ENCODE assay signal across 8 mouse cellular contexts in the genomic region with DNA sequence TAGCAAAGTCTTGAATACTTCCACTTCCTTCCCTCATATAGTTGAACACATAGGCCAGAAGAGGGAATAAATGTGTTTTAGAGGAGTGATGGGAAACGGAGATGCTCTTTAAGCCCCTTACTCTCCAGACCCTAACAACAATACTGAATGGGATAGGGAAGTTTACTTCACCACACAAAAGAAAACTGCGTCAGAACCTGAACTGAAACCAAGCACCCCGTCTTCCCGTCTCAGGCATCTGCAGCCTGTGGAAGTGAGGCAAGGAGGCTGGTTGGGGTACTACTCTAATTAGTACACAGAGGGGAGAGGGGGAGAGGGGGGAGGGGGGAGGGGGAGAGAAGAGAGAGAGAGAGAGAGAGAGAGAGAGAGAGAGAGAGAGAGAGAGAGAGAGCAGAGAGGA. TPM values are rescaled to one million over a fixed set of nuclear protein-coding genes. Genes with fewer than 3 reads are reported as not detected.
DNase-seq lines count a peak whose midpoint lies in the region; ATAC-seq lines count a peak whose summit lies in the region.

No protein-coding gene starts in this region.

- WGBS in kidney, embryonic 16.5 days = 71% methylated on average over 4 of the region's 4 CpGs
- WGBS in embryonic facial prominence, embryonic 10.5 days = 86% methylated on average over 4 of the region's 4 CpGs
- 60% methylated on average over 4 of the region's 4 CpGs for WGBS in intestine, embryonic 14.5 days

- no peaks in the 10 kb centered on the region for H3K9me3 ChIP-seq in kidney, embryonic 16.5 days (ENCODE audit: low read length)
- no peaks in the 10 kb centered on the region for H3K9me3 ChIP-seq in embryonic facial prominence, embryonic 10.5 days
- no peaks in the 10 kb centered on the region for H3K9me3 ChIP-seq in intestine, embryonic 14.5 days (ENCODE audit: control insufficient read depth, low read length)

- peaks cover 3% of the 10 kb centered on the region for H3K36me3 ChIP-seq in kidney, embryonic 16.5 days (ENCODE audit: insufficient read depth, low read length)
- no peaks in the 10 kb centered on the region for H3K36me3 ChIP-seq in embryonic facial prominence, embryonic 10.5 days (replicated peaks)
- H3K36me3 ChIP-seq in intestine, embryonic 14.5 days (ENCODE audit: control insufficient read depth, insufficient read depth, low read length) = peaks cover 9% of the 10 kb centered on the region

- no peak for DNase-seq in kidney, adult 9 months
- no peak for DNase-seq in embryonic facial prominence, embryonic 10.5 days (ENCODE audit: low spot score)
- DNase-seq in intestine, embryonic 14.5 days (ENCODE audit: low spot score) = no peak
- peak; percentile 45 for DNase-seq in naive thymus-derived CD4-positive, alpha-beta T cell, adult 2 months (ENCODE audit: low read depth)
- DNase-seq in right cerebral cortex, postnatal 36 days (ENCODE audit: low spot score in 2 of 2) = no peak
- DNase-seq in ovary, postnatal 36 days (ENCODE audit: low spot score) = no peak
- DNase-seq in frontal cortex, postnatal 10 days (ENCODE audit: low spot score in 2 of 2) = no peak

- peak overlapping the region; percentile 63 for H3K4me2 ChIP-seq in kidney, embryonic 16.5 days (replicated peaks; ENCODE audit: low read depth, low read length)
- H3K4me2 ChIP-seq in intestine, embryonic 14.5 days (ENCODE audit: low read length) = peak overlapping the region; percentile 78; the same call in 1 of the 2 replicates

- H3K4me1 ChIP-seq in kidney, embryonic 16.5 days (ENCODE audit: insufficient read depth, low read length) = peaks cover 7% of the 10 kb centered on the region
- peaks cover 17% of the 10 kb centered on the region for H3K4me1 ChIP-seq in embryonic facial prominence, embryonic 10.5 days
- peaks cover 9% of the 10 kb centered on the region; the same call in 1 of the 2 replicates for H3K4me1 ChIP-seq in intestine, embryonic 14.5 days (replicated peaks; ENCODE audit: control insufficient read depth, insufficient read depth, low read length)

- ATAC-seq in kidney, embryonic 16.5 days (ENCODE audit: low FRiP score, low TSS enrichment) = no peak
- ATAC-seq in intestine, embryonic 14.5 days (replicated peaks; ENCODE audit: low FRiP score, low TSS enrichment, low read depth) = no peak

- no peaks in the 10 kb centered on the region for H3K27me3 ChIP-seq in kidney, embryonic 16.5 days (ENCODE audit: insufficient read depth, low read length)
- no peaks in the 10 kb centered on the region for H3K27me3 ChIP-seq in embryonic facial prominence, embryonic 10.5 days (replicated peaks; ENCODE audit: low read depth, poor library complexity, severe bottlenecking)
- H3K27me3 ChIP-seq in intestine, embryonic 14.5 days (replicated peaks; ENCODE audit: control insufficient read depth, insufficient read depth, low read length) = no peaks in the 10 kb centered on the region

- no peak overlapping the region for H3K9ac ChIP-seq in kidney, embryonic 16.5 days (replicated peaks; ENCODE audit: low read length)
- no peak overlapping the region for H3K9ac ChIP-seq in intestine, embryonic 14.5 days (ENCODE audit: low read length)

- no peak overlapping the region for H3K27ac ChIP-seq in kidney, embryonic 16.5 days (ENCODE audit: low read length)
- H3K27ac ChIP-seq in embryonic facial prominence, embryonic 10.5 days (replicated peaks) = no peak overlapping the region
- H3K27ac ChIP-seq in intestine, embryonic 14.5 days (ENCODE audit: low read depth) = no peak overlapping the region

- H3K4me3 ChIP-seq in kidney, embryonic 16.5 days (ENCODE audit: low read length) = no peak overlapping the region
- peak overlapping the region; percentile 88 for H3K4me3 ChIP-seq in embryonic facial prominence, embryonic 10.5 days
- H3K4me3 ChIP-seq in intestine, embryonic 14.5 days (ENCODE audit: low read depth, low read length) = no peak overlapping the region

RNA-seq across cellular contexts. Expression of a gene that starts 0.8 kb away (rescaled TPM):
- polyA plus RNA-seq in kidney, embryonic 16.5 days (2015; fragmentation: Nextera tagmentation; extraction: Ambion mirVana) = 29.9 and 31.0 TPM in 2 replicates
- polyA plus RNA-seq in embryonic facial prominence, embryonic 10.5 days (2016; fragmentation: Nextera tagmentation; extraction: Ambion mirVana) = 23.0 and 23.6 TPM in 2 replicates
- polyA plus RNA-seq in intestine, embryonic 14.5 days (2014; fragmentation: Nextera tagmentation; extraction: Ambion mirVana) = 21.3 and 24.7 TPM in 2 replicates

RNA-seq across cellular contexts. Expression of a gene that starts 10.3 kb away (rescaled TPM):
- 11.8 and 15.2 TPM in 2 replicates for polyA plus RNA-seq in kidney, embryonic 16.5 days (2015; fragmentation: Nextera tagmentation; extraction: Ambion mirVana)
- polyA plus RNA-seq in embryonic facial prominence, embryonic 10.5 days (2016; fragmentation: Nextera tagmentation; extraction: Ambion mirVana) = 2.8 and 3.5 TPM in 2 replicates
- 10.7 and 13.4 TPM in 2 replicates for polyA plus RNA-seq in intestine, embryonic 14.5 days (2014; fragmentation: Nextera tagmentation; extraction: Ambion mirVana)

RNA-seq across cellular contexts. Expression of a gene that starts 46.0 kb away (rescaled TPM):
- polyA plus RNA-seq in kidney, embryonic 16.5 days (2015; fragmentation: Nextera tagmentation; extraction: Ambion mirVana) = 0.07 TPM in 1 of 2 replicates, not detected in the other
- polyA plus RNA-seq in embryonic facial prominence, embryonic 10.5 days (2016; fragmentation: Nextera tagmentation; extraction: Ambion mirVana) = not detected in 2 replicates
- not detected in 2 replicates for polyA plus RNA-seq in intestine, embryonic 14.5 days (2014; fragmentation: Nextera tagmentation; extraction: Ambion mirVana)

RNA-seq across cellular contexts. Expression of a gene that starts 52.3 kb away (rescaled TPM):
- 0.10 TPM in 1 of 2 replicates, not detected in the other for polyA plus RNA-seq in kidney, embryonic 16.5 days (2015; fragmentation: Nextera tagmentation; extraction: Ambion mirVana)
- polyA plus RNA-seq in embryonic facial prominence, embryonic 10.5 days (2016; fragmentation: Nextera tagmentation; extraction: Ambion mirVana) = 0.09 TPM in 1 of 2 replicates, not detected in the other
- polyA plus RNA-seq in intestine, embryonic 14.5 days (2014; fragmentation: Nextera tagmentation; extraction: Ambion mirVana) = not detected in 2 replicates

RNA-seq across cellular contexts. Expression of a gene that starts 53.6 kb away (rescaled TPM):
- polyA plus RNA-seq in kidney, embryonic 16.5 days (2015; fragmentation: Nextera tagmentation; extraction: Ambion mirVana) = 58.0 and 59.7 TPM in 2 replicates
- 47.3 and 56.5 TPM in 2 replicates for polyA plus RNA-seq in embryonic facial prominence, embryonic 10.5 days (2016; fragmentation: Nextera tagmentation; extraction: Ambion mirVana)
- 62.7 and 73.0 TPM in 2 replicates for polyA plus RNA-seq in intestine, embryonic 14.5 days (2014; fragmentation: Nextera tagmentation; extraction: Ambion mirVana)
